Mouse (Mus musculus) heart, postnatal 36 days (tissue): ENCODE measurements around the gene Rab21. TPM values are rescaled to one million over a fixed set of nuclear protein-coding genes. Genes with fewer than 3 reads are reported as not detected.

Experiments
- DNase-seq, 2 experiments: peaks; one replicate each; pipeline ENCODE4 v3.0.0; 2021 to 2022
- intact Hi-C: fragments of 180-260 bp; cut with DNase I; formaldehyde crosslinking; loops from one replicate; pipeline ENCODE4 v1.15.1; 2025
- total RNA-seq, 2 experiments: library from RNA; stranded (reverse); gene quantifications; 2 replicates each; pipeline ENCODE4 v1.2.3; 2021

Gene Rab21
- total RNA-seq, 2 experiments from 2014 or later, result 74.1 to 80.5 TPM

GRCm38 (mm10) chr10:115293946-115294345, 21.4 kb downstream of the Rab21 start:
- DNase-seq, result no peak
- intact Hi-C loops, result no loop called here

- intact Hi-C loops, result no loop called here
- no peak for DNase-seq
Measured at GRCm38 (mm10) chr10:115290671-115291070, 24.7 kb downstream of the Rab21 start.

DNA sequence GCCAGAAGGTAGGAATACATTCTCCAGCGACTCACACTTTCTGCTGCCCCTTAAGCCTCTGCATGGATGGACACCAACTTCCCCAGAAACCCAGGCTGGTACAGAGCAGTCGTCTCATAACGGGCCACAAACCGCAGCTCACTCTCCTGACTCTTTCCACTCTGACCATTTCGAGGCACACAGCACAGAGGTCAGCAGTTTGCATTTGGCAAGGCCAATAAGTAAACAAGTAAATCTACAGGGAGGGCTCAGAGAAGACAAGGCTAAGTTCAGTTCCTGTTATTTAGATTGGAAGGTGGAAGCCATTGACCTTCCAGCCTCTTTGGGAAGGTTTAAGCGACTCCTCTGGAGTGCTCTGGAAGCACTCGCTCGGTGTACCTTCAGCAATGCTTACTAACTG, 26.5 kb downstream of the Rab21 start:
- no peak for DNase-seq
- intact Hi-C loops, result no loop called here

DNA sequence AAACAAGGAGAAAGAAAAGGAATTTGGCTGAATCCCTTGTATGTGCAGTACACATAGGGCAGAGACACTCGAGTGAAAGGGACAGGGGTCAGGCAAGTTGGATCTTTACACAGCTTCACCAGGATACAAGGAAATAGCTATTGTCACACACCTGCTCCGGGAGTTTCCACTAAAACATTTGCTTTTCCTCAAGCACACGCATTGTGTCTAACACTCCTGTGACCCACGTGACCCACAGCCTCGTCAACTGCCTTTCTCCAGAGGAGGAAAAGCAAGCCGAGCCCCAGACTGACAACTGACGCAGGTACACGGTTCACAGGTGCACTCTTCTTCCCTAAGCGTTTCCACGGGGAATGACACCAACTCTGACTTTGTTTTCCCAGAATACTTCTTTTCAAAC, 31.2 kb downstream of the Rab21 start:
- intact Hi-C loops, result no loop called here

GRCm38 (mm10) chr10:115281381-115281780, 34.0 kb downstream of the Rab21 start:
- intact Hi-C loops, result no loop called here

More for the DNA sequence above, 31.2 kb downstream of the Rab21 start:
- no peak for DNase-seq

GRCm38 (mm10) chr10:115271649-115272048, 43.7 kb downstream of the Rab21 start:
- DNase-seq, result no peak
- intact Hi-C loops, result no loop called here

More at GRCm38 (mm10) chr10:115281381-115281780, 34.0 kb downstream of the Rab21 start:
- no peak for DNase-seq

DNA sequence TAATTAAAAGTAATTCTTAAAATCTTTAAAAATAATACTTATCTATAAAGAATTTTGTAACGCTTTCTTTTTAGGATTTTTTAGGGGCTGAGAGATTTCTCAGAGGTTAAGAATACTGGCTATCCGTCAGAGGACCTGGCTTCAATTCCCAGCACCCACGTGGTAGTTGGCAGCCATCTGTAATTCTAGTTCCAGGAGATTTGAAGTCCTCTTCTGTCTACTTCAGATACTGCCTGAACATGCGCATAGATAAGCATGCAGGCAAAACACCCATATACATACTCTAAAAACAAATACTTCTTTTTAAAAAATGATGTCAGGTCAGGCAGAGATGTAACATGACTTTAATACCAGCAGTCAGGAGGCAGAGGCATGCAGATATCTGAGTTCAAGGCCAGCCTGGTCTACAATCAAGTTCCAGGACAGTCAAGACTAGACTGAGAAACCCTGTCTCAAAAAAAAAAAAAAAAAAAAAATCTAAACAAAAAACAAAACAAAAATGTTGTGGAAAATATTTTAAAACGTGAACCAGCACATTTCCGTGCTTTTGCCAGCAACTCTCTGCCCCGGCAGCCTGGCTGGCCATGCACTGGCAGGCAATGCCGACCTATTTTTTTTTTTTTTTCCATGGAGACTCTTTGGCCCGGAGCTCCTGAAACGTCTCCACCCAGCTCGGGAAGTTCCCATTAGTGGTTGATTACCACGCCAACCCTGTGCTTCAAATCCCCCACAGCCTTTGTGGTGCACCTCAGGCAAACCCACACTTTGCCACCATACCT, 44.6 kb downstream of the Rab21 start:
- intact Hi-C loops, result no loop called here
- DNase-seq, result no peak

- no peak for DNase-seq
- intact Hi-C loops, result no loop called here
Measured at GRCm38 (mm10) chr10:115262926-115263562, 52.4 kb downstream of the Rab21 start.

GRCm38 (mm10) chr10:115262261-115262660, 53.1 kb downstream of the Rab21 start:
- intact Hi-C loops, result no loop called here
- no peak for DNase-seq

DNA sequence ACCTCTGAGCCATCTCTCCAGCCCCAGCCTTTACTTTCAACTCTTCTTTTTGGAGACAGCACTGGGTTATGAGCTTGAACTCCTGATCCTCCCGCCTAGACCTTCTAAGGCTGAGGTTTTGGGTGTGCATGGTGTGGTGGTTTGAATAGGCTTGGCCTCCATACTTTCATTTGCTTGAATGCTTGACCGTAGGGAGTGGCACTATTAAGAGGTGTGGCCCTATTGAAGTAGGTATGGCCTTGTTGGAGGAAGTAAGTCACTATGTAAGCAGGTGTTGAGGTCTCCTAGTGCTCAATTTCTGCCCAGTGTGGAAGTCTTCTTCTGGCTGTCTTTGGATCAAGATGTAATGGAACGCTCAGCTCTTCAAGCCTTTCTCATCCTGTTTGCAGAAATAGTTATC, 54.0 kb downstream of the Rab21 start:
- intact Hi-C loops, result no loop called here
- DNase-seq, result no peak

DNA sequence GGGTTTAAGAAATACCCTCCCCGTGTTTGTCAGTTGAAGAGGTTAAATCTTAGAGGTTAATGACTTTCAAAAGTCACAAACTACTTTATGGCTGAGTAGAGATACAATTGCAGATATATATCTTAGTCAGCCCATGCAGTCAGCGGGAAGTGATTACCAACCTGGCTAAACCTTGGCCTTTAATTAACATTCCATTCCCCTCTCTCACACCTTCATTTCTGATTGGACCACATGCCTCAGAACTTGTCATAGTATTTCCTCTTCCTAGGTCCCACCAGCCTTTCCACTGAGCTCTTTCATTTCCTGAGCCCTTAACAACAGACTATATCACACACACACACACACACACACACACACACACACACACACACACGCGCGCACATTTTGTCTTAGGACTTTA, 59.2 kb downstream of the Rab21 start:
- DNase-seq, result no peak
- intact Hi-C loops, result no loop called here

DNA sequence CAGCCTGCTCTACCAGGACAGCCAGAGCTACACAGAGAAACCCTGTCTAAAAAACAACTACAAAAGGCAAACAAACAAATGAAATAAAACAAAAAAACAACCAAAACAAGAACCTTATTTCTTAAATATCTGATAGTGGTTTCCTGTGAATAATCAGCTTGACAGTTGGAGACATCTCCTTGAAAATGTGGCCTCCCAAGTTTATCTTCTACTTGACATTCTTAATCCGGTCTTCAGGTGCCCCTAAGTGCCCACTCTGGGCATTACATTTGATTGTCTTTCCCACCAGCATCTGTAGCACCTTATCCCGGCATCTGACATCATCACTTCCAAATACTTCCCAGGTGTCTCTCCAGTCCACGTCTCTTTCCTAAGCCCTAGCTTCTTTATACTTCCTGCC, 61.9 kb downstream of the Rab21 start:
- intact Hi-C loops, result loop anchor here (5.0 kb wide), 3 partner anchors 59 to 134 kb away; partner anchors contain the start of gene Tmem19

DNA sequence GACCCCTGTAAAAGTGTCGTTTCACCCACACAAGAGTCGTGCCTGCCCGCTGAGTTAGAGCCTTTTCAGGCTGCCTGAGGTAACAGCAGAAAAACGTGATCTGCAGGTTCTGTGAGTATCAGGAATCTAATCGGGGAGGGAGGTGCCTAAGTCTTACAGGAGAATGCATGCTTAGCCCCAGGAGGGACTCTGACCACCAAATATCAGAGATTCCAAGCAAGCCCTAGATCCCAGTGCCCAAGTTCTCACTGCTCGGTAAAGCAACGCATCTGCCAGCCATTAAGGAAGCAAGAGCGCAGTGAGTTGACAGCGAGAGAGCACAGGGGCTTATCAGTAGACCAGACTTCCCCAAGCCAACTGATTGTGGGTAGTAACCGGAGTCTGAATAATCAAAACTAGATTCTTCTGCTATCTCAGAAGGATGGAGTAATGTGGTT, 63.1 kb downstream of the Rab21 start:
- DNase-seq, result peak; percentile 16 to 38
- intact Hi-C loops, result loop anchor here (5.0 kb wide), 3 partner anchors 60 to 135 kb away; partner anchors contain the start of gene Tmem19

More for the DNA sequence above, 61.9 kb downstream of the Rab21 start:
- DNase-seq, result no peak

GRCm38 (mm10) chr10:115251088-115251934, 64.1 kb downstream of the Rab21 start, which contains the start of gene Tbc1d15:
Gene Tbc1d15 (minus strand): TSS chr10:115251467.
- peak; percentile 96 to 97 for DNase-seq
- intact Hi-C loops, result loop anchor here (5.0 kb wide), 3 partner anchors 61 to 136 kb away; partner anchors contain the start of gene Tmem19

DNA sequence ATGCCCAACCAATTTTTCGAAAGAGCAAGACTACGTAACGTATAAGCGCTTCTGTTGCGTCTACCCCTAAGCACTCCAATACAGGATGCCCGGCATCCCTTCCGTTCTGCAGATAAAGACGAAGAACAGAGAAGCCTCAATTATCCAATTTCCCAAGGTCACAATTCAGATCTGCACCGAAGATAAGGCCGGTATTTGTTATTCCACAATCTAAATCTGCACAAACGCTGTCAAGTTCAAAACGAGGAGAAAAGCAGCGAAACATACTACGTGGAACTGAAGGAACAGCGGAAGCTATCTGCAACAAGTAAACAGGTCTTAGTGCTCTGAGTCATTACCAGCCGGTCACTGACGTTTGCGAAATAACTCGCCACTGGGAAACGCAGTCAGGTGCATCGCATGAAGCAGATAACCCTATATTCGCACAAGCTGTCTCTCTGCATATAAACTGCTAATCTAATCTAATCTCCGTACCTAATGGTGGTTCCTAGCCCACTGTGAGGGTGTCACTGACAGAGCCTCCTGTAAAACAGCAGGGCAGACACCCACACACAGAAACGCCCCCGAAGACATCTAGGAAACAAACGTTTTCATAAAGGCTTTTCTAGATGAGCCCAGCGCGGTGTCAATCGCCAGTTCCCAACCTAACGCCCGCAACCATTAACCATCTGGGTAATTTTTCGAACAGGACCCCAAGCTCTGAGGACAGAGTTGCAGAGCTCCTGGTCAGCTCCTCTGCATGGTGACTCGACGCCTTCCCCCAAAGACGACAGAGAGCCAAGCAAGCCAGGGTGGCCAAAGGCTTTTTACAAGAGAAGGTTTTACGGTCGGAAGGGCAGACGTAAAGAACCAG, 64.9 kb downstream of the Rab21 start:
- peak in 1 of 2 experiments; percentile 19 for DNase-seq
- intact Hi-C loops, result loop anchor here (5.0 kb wide), 3 partner anchors 62 to 137 kb away; partner anchors contain the start of gene Tmem19

- DNase-seq, result no peak
- intact Hi-C loops, result no loop called here
Measured at GRCm38 (mm10) chr10:115248041-115248440, 67.4 kb downstream of the Rab21 start.

GRCm38 (mm10) chr10:115245488-115245887, 69.9 kb downstream of the Rab21 start:
- intact Hi-C loops, result no loop called here
- DNase-seq, result no peak

DNA sequence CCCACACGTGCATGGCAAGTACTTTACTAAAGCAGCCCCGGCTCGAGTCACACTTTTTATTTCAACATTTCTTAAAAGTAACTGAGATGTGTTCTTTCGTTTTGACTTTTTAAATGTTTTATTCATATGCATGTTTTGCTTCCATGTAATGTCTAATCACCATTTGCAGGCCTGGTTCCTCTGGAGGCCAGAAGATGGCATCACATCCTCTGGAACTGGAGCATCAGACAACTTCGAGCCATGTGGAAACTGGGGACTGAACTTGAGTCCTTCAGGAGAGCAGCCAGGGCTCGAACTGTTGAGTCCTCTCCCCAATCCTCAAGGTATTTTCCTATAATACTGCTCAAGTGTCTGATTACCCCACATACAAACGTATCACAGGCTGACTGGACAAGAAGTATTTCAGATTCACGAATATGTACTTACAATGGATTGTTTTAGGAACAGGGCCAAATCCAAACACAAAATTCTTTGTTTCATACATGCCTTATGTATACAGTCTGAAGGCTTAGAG, 74.3 kb downstream of the Rab21 start:
- intact Hi-C loops, result no loop called here
- no peak for DNase-seq

GRCm38 (mm10) chr10:115237931-115238330, 77.5 kb downstream of the Rab21 start:
- intact Hi-C loops, result no loop called here
- no peak for DNase-seq
